Mouse (Mus musculus) heart, adult 2 months (tissue): ENCODE results near the gene Cep112.

Experiments
- CTCF ChIP-seq: fragments of 200-600 bp; IDR thresholded peaks from 2 replicates; pipeline ENCODE4 v1.8.1; 2022; ENCODE audit warnings: antibody characterized with exemption, mild to moderate bottlenecking, moderate library complexity
- POLR2A ChIP-seq: fragments of 200-500 bp; IDR thresholded peaks from 2 replicates; pipeline ENCODE4 v1.6.1; 2011; ENCODE audit warnings: mild to moderate bottlenecking, low read depth, low read length, control low read depth; ENCODE audit not compliant: insufficient read depth

DNA sequence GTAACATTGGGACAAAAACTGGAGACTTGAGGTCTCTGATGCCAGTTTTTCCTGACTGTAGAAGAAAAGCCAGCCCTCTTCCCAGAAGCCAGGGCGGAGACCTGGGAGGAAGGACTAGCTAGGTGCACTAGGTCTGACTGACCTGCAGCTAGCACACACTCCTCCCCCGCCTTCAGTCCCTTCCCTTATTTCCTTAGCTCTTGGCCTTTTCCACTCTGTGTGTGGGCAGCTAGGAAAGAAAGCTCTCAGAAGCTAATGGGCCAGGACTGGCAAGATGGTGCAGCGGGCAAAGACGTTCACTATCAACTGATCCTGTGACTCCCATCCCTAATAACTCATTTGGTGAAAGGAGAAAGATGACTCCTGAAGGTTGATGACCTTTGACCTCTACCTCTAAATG, 477.3 kb downstream of the Cep112 start:
- no peak for TF ChIP-seq CTCF
- no peak for TF ChIP-seq POLR2A
